Mouse (Mus musculus): ENCODE data around the gene Gm28047.
"Not testable (repeated sequence)": the region's sequence is repeated elsewhere in the genome, so short reads cannot be mapped to it uniquely, and the experiment has no call there.

Gm28047 gene

DNA sequence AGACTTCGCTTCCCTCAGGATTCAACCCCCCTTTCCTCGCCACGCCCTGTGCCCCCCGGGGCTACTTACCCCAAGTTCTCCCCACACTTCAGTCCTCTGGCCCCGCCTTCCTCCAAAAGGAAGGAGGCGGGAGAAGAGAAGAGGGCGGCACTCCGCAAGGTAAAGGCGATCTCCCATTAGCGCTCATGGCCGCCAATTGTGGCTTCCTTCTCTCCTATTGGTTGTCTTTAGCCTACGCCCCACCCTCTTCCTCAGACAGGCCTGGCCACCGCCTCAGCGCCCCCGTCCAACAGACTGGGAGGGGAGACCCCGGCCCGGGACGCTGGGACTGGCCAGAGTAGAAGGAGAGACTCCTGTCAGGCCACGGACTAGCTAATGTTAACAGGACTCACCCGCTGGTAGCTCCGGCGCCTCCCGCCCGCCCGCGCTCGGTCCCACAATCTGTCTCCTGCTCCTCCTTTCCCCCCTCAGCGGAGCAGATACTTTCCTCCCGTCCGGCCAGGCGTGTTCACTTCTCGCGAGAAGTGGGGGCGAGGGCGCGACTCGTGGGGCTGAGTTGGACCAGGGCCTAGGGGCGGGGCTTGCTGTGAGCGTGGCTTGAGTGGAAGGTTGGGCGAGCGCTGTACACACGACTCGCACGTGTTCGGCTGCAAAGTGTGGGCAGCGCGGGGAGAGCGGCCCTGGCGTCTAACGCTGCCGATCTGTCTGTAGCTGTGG is at the start of gene Gm28047, which contains the start of gene Atf7:
TSS of gene Gm28047 (minus strand) at position 98 of the 717 bp plus-strand sequence.
TSS of gene Atf7 (minus strand) at position 495 of the 717 bp plus-strand sequence.
- peak; percentile 99 for DNase-seq (ENCODE audit: low read depth, low spot score)

DNA sequence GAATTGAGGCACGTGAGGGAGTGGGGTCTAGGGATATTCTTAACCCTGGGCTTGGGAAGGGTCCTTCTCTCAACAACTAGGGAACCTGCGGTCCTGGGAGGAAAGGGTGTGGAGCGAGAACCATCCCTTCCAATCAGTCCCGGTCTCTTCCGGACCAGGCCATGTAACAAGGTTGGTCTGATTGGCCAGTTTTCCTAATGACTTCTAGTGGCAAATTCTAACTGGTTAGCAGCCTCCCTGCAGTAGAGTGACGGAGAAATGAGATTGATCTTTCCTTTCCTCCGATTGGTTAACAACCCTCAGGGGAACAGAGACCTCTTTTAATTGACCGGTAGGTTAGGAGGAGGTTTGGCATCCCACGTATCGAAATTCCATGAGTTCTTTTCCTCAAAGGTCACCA is 48.7 kb upstream of the Gm28047 start:
- DNase-seq (ENCODE audit: low read depth, low spot score) = peak; percentile 88

DNA sequence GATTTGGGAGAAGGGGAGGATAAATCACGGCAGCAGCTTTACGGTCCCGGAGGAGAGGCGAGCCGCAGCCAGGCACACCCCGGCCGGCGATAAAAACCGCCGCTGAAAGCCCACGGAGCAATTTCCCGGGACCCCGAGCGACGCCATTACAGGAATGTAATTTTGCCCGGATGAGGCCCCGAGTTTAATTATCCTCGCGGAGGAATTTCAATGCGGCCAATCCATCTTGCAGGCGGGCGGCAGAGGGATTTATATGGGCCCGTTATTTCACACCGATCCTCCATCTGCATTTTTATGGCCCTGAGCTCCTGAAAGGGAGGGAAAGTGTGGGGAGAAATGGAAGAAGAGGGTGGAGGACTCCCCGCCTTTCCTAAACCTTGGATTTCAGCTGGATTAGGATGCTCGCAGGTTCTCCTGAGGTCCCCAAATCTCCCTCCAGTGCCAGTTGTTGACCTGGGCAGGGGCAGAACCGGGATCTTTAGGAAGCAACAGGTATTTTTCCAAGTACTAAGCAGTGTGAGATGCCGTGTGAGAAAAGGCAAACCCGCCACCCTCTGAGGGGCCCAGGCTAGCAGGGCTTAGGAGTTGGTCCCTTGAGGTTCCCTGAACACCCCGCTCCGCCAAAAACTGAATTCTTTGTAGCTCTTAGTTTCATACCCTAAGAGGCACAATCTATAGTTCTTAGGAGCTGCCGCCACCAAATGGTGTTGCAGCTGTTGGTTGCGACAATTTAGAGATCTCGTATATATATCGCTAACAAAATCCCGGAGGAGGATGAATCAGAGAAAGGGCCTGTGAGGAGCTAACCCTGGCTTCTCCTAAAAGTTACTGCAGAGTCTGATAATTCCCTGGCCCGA is 47.6 kb upstream of the Gm28047 start, which contains the start of gene Atp5g2:
TSS of gene Atp5g2 (minus strand) at position 138 of the 857 bp plus-strand sequence.
- DNase-seq (ENCODE audit: low read depth, low spot score) = peak; percentile 80

DNA sequence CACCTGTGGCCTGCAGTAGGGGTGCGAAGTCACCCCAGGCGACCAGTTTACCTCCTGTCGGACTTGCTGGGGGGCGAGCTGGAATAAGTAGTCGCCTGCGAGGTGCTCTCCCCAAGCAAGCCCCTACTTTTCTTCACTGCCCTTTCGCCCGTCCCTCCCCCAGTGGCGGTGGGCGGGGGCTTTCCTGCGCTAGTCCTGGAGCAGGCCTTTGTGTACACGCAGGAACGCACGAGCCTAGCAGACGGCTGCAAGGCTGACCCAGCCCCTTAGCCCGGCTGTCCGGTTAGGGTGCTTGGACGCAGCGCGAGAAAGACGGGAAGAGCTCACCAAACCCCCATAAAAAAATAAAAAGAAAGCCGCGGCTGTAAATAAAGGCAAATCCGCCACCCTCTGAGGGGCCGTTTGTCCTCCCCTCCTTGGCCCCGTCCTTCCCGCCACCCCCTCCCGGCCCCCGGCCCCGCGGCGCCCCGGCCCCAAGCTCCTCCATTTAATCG is 46.9 kb upstream of the Gm28047 start:
- DNase-seq (ENCODE audit: low read depth, low spot score) = peak; percentile 88

DNA sequence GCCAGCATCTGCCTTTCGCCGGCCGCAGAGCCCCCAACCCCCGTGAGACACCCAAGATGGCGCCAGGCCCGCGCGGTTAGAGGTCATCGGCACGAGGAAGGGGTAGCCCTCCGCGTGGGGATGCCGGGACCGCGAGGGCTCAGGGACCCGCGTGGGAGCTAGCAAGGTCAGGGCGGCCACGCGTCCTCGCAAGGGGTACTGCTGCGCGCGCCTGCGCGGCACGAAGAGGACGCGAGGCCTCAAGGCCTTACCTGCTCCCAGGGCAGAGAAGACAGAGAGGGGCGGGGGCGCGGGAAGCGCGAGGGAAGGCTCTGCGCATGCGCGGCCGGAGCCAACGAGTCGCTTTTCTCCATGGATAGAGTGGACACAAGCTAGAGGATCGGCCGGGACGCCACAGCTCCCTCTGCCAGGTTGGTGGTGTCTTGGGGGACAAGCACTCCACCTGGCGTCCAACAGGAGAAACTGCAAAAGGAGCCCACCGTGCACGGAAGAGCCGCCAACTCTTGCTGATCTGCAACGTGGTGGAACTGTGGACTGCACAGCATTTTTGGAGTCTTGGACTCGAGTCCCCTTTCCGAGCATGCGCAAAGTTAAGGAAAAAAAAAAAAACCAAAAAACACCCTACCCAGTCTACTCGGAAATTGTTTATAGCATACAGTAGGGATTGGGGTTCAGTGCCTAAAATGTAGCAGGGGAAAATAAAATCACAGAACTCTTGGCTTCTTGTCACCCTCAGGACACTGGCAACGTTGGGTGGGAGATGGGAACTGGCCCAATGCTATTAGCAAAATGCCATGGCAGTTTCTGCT is 46.1 kb upstream of the Gm28047 start:
- peak; percentile 99 for DNase-seq (ENCODE audit: low read depth, low spot score)

DNA sequence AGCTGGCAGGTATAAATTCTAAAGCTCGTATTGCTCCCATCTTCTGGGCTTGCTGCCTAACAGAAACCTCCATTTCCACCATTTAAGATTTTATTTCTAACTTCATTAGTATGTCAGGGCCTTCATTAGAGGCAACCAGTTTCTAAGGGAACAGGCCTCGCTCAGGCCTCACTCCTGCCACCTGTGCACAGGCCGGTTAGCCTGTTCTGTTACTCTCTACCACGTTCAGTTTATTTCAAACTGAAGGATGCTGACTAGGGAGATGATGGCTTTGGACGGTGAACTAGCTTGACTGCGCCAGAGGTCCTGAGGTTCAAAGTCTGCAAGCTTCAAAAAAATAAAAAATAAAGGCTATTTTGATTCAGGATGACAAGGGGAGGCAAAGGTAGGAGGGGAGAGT is 45.4 kb upstream of the Gm28047 start:
- DNase-seq (ENCODE audit: low read depth, low spot score) = no peak

DNA sequence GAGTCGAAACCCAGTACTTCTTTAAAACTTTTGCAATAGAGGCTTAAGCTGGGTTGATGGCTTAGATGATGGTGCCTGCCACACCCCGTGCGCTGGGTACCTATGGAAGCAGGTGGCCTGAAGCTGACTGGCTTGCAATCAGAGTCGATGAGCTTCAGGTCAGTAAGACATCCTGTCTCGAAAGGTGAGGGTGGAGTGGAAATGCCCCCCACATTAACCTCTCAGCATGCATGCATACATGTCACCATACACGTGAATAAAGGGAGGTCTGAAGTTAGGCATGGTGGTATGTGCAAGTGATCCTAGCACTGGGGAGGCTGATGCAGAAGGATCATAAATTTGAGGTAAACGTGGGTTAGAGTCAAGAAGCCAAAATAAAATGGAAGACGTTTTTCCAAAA is 44.7 kb upstream of the Gm28047 start:
- no peak for DNase-seq (ENCODE audit: low read depth, low spot score)

DNA sequence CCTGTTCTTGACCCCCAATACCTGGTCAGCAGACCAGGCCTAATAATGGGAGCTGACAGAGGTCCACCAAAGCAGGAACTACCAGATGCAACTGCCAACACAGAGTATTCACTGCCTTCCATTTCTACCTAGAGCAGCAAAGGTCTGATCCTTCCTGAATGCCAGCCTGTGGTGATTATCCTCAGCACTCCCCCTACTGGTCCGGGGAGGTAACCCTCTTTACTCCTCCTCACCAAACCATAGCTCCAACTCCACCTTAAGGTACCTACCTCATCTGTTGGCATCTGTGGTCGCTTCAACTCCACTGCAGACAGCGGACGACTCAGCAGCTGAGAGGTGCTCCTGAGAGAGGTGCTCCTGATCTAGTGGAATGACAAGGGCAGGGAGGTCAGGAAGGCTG is 40.6 kb upstream of the Gm28047 start:
- DNase-seq (ENCODE audit: low read depth, low spot score) = peak; percentile 60

DNA sequence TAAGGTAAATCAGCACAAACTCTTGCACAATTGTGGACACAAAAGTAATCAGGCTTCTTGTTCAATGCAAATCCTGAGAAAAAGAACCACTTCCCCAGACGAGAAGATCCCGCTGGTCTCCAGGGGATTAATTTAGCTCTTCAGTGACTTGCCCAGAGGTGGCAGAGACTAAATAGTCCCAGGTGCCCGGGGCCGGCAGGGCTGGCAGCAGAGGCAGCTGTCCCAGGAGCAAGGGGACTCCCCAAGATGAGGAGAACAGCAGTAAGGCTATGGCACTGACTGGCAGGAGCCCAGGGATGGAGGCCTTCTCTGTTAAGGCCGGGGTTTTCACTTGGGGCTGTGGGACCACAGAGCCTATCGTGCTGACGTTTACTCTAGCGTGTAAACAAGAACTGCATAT is 39.0 kb upstream of the Gm28047 start:
- no peak for DNase-seq (ENCODE audit: low read depth, low spot score)

DNA sequence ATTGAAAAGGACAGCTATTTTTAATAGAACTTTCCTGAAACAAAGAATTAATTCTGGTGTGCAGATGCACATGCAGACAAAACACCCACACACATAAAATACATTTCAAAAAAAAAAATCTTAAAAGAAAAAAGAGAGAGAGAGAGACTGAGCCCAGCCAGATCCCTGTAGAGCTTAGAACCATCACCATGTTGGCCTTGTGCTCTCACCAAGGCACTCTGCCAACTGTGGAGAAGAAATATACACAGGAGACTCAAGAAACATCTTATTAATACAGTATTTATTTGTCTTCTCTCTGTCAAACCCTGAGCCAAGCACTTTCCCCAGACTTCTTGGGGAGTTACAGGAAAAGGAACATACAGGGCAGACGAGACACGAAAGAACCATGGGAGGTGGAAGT is 37.7 kb upstream of the Gm28047 start:
- not testable (repeated sequence) for DNase-seq (ENCODE audit: low read depth, low spot score)

DNA sequence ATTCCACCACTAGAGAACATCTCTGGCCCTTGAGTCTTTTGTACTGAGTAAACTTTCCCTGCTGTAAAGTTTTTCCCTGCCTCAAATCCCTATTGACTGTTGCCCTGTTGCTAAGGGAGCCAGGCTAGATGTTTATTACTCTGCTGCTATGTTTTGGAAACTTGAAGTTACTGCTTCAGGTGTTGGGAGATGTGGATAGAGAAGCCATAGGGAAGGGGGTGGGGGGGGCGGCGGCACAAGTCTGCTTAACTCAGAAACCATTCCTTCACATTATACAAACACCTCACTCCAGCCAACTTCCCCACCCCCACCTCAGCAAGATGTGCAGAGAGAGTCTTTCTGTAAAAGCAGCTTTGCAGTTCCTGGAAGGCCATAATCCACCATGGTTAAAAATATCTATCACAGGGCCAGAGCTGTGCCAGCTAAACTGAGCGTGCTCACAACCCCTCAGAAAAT is 33.1 kb upstream of the Gm28047 start:
- DNase-seq (ENCODE audit: low read depth, low spot score) = no peak

DNA sequence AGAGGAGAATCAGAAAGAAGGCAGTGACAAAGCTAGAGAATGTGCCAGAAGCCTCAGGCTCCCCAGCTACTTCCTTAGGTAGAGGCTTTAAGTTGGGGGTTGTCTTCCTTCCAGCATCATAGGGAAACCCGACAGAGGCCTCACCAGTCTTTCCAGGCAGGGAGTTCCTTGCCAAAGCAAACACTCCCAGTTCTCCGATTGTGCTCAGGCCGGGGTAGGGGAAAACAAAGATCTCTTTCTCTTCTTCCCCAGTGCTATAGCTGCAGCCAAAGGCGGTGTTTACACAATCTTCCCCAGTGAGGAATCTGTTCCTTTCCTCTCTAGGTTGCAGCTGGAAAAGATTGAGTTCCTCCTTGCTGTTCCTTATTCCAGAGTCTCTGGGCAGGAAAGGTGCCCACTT is 31.8 kb upstream of the Gm28047 start:
- peak; percentile 54 for DNase-seq (ENCODE audit: low read depth, low spot score)

DNA sequence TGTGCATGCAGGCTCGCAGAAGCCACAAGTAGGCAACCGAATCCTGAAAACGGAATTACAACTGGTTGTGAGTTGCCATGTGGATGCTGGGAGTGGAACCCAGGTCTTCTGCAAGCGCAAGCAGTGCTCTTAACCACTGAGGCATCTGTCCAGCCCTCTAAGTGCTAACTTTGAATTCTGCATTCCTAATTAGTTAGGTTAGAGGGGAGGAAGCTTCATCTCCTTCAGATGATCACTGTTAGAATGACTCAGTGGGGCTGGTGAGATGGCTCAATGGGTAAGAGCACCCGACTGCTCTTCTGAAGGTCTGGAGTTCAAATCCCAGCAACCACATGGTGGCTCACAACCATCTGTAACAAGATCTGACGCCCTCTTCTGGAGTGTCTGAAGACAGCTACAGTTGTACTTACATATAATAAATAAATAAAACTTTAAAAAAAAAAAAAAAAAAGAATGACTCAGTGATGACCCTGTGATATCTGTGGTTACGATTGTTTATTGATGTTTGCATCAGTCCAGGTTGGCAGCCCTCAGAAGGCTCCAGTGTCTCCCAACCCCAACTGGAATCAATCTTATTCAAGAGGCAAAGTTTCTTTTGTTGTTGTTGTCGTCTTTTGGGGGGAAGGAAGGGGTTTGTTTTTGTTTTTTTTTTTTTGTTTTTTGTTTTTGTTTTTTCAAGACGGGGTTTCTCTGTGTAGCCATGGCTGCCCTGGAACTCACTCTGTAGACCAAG is 27.2 kb upstream of the Gm28047 start:
- not testable (repeated sequence) for DNase-seq (ENCODE audit: low read depth, low spot score)

DNA sequence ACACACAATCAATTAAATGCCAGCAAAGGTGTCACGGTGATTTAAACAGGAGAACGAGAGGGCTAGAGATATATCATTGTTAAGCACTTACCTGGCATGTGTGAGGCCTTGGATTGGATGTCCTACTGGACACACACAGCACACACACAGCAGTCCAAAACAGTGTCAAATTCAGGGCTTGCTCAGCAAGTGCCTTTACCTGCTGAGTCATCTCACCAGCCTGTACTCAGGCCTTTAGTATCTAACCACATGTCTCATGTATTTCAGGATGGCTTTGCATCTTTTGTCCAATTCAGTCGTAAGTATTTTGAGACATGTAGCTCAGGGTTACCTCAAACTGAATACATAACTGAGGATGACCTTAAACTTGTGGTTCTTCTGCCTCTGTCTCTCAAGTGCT is 26.2 kb upstream of the Gm28047 start:
- no peak for DNase-seq (ENCODE audit: low read depth, low spot score)

DNA sequence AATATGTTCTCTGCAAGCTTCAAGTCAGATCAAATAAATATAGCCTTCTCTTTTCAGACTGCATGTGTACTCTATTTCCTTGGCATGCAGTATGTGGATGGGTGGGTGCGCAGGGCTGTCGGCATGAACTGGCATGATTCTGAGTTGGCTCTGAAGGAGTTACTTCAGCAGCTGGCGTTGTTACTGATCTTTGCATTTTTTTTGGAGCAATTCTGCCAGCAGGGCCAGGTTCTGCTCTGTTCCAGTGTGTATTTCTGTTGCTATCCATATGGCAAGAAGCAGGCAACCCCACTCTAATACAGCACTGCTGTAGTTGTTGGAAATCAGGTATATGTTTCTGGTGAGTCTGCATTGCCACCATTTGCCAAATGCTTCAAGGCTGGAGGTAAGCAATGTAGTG is 10.9 kb upstream of the Gm28047 start:
- no peak for DNase-seq (ENCODE audit: low read depth, low spot score)

DNA sequence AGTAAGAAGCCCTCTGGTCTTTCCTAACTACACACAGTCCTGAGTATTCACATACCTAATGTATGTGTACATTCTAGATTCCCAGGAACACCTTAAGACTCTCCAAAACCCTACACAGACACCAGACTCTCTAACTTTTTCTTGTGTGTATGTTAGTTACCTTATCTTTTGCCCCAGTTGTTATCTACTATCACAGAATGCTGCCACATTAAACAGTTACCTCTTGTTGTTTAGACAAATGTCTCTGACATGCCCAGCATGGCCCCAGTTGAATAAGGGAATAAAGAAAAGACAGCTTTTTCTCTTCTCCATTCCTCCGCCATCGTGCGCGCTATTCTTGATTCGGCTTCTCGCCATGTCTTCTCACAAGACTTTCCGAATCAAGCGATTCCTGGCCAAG is 9.8 kb upstream of the Gm28047 start:
- DNase-seq (ENCODE audit: low read depth, low spot score) = no peak

DNA sequence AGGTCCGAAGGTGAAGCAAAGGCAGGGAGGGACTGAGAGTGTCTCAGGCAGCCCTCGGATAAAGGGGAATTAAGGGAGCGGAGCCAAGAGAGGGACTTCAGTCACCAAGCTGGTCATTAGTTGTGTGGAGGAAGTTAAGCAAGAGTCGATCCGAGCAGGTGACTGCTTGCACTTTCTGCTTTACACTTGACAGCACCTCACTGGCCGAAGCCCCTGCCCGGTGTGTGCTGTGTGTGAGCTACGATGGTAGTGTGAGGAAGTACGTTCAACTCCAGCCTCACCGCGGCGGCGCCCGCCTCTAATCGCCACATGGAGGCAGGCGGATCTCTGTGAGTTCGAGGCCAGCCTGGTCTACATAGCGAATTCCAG is 804 bp upstream of the Gm28047 start:
- no peak for DNase-seq (ENCODE audit: low read depth, low spot score)

DNA sequence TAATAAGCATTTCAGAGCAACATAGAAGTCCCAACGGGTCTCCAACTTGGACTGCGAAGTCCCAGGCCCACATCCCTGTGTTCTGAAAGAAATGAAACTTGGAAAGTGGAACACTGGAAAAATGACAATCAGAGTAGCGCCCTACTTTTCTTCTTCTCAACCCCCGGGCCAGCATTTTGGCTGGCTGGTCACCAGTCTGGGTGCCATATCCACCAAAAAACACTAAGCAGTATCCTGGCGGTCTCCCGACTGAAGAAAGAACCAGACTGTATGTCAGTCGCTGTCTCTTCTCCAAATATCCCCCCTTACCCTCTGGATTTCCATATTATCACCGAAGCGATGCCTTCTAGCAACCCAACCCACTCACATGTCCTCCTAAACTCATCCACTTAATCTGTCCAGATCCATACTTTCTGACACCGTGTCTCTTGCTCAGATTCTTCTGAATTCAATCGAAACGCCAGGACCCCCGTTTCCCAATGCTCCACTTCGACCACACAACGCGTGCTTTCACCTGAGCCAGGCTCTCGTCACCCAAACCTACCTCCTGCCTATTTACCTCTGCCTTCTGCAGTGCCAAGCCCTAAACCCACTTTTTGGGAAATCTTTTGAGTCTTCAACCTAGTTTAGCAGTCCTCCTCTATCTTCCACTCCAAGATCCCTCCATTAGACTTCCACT is 437 bp downstream of the Gm28047 start:
- DNase-seq (ENCODE audit: low read depth, low spot score) = no peak

DNA sequence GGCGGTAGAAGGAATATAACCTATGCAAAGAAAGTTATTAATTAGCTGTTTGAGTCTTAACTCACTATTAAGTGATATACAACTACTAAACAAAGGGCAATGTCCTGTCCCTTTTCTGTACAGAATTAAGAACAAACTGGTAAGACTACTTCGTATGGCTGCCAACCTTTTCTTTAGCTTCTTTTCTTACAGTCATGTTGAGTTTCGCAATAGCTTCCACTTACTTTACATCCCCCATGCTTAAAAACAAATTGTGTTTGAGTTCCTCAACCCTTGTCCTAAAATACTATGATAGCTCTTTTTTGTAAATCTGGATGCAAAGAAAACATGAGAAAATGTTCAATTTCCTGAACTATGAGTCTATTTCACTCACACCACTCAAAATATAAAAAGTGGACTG is 1.7 kb downstream of the Gm28047 start:
- DNase-seq (ENCODE audit: low read depth, low spot score) = no peak

DNA sequence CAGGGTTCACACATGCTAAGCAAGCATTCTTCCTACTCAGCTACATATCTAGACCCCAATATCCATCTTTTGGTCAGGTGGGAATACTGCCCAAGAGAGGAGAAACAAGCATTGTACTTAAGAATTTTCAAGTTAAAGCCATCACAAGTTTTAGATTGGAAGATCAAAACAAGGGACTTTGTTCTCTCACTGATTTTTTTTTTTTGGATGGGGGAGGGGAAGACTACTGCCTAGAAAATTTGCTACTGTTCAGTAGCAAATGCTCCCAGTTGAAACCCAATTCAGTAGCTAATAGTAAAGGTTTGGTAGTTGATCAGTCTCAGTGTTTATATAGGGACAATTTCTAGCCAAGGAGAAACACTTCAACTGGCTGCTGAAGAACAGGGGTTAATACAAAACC is 2.3 kb downstream of the Gm28047 start:
- no peak for DNase-seq (ENCODE audit: low read depth, low spot score)

Measured in mesoderm, embryonic 11.5 days (tissue).